Mouse (Mus musculus) erythroblast, embryonic 14.5 days (primary cell): Measurements from ENCODE around the gene Sh3rf1.

Experiments used
- GATA1 ChIP-seq: IDR thresholded peaks from 2 replicates; pipeline ENCODE4 v1.6.1; 2012; ENCODE audit warnings: low read length, inconsistent platforms, mixed read lengths
- TAL1 ChIP-seq: IDR thresholded peaks from 3 replicates; pipeline ENCODE4 v1.6.1; 2012; ENCODE audit warnings: low read length, inconsistent platforms, mixed read lengths

DNA sequence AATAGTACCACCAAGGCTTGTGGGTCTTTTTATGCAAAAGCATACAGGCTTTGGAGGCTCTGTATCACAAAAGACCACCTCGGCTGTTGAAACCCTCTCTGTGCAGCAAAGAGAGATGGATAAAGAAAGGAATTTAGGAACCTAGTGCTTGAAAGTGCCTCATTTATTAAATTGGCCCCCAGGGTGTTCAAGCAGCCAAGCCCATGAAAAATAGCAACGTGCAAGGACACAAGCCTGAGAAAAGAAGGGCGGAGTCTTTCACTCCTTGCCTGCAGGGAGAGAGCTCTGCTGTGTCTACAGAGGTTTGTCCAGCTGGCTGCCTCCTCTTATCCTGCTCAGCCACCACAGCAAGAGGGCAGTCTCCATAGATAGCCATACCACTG is 180.5 kb downstream of the Sh3rf1 start:
- no peak for TF ChIP-seq GATA1
- no peak for TF ChIP-seq TAL1
